Mouse (Mus musculus): ENCODE data around the gene Slc37a1. TPM values are rescaled to one million over a fixed set of nuclear protein-coding genes. Genes with fewer than 3 reads are reported as not detected.

Slc37a1 gene
- polyA plus RNA-seq, 1 experiment from 2014 or later = 2.4 TPM

DNA sequence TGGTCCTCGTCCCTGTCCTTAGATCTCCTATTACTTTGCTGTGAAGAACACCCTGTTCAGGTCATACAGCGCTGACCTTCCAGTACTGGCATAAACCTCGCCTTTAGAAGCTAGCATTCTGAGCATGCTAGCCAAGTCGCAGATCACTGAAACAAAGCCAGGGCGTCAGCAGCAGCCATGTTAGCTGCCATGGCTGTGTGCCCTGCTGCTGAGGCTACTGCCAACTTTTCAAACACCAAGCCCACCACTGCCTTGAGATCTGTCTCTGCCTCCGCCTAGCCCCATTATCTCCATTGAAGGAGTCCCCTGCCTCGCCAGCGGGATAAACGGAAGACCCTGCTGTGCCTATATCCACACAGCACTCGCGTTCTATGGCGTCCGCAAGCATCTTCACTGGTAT is 74.0 kb downstream of the Slc37a1 start:
- H3K27me3 ChIP-seq (ENCODE audit: control insufficient read depth, insufficient read depth, low read depth, low read length) = no peaks in the 10 kb centered on the region
- no peak overlapping the region for H3K4me2 ChIP-seq (ENCODE audit: low read depth, low read length)
- H3K4me3 ChIP-seq (ENCODE audit: low read depth, low read length) = no peak overlapping the region
- WGBS (ENCODE audit: insufficient replicate concordance) = 73% methylated on average over 13 of the region's 13 CpGs
- H3K9me3 ChIP-seq (replicated peaks; ENCODE audit: control insufficient read depth, low read length) = no peaks in the 10 kb centered on the region
- H3K4me1 ChIP-seq (ENCODE audit: control insufficient read depth, low read depth, low read length) = no peaks in the 10 kb centered on the region
- H3K27ac ChIP-seq (ENCODE audit: low read length) = no peak overlapping the region
- no peak overlapping the region for H3K9ac ChIP-seq (ENCODE audit: low read depth, low read length)
- H3K36me3 ChIP-seq (ENCODE audit: control insufficient read depth, insufficient read depth) = no peaks in the 10 kb centered on the region
- ATAC-seq (ENCODE audit: low read depth) = no peak

GRCm38 (mm10) chr17:31365586-31366166 is 79.1 kb downstream of the Slc37a1 start:
- no peaks in the 10 kb centered on the region for H3K36me3 ChIP-seq (ENCODE audit: control insufficient read depth, insufficient read depth)
- no peak overlapping the region for H3K4me3 ChIP-seq (ENCODE audit: low read depth, low read length)
- H3K4me2 ChIP-seq (ENCODE audit: low read depth, low read length) = no peak overlapping the region
- H3K9me3 ChIP-seq (replicated peaks; ENCODE audit: control insufficient read depth, low read length) = no peaks in the 10 kb centered on the region
- no peaks in the 10 kb centered on the region for H3K4me1 ChIP-seq (ENCODE audit: control insufficient read depth, low read depth, low read length)
- no peak overlapping the region for H3K27ac ChIP-seq (ENCODE audit: low read length)
- 67% methylated on average over 5 of the region's 5 CpGs for WGBS (ENCODE audit: insufficient replicate concordance)
- H3K27me3 ChIP-seq (ENCODE audit: control insufficient read depth, insufficient read depth, low read depth, low read length) = no peaks in the 10 kb centered on the region
- no peak overlapping the region for H3K9ac ChIP-seq (ENCODE audit: low read depth, low read length)
- no peak for ATAC-seq (ENCODE audit: low read depth)

DNA sequence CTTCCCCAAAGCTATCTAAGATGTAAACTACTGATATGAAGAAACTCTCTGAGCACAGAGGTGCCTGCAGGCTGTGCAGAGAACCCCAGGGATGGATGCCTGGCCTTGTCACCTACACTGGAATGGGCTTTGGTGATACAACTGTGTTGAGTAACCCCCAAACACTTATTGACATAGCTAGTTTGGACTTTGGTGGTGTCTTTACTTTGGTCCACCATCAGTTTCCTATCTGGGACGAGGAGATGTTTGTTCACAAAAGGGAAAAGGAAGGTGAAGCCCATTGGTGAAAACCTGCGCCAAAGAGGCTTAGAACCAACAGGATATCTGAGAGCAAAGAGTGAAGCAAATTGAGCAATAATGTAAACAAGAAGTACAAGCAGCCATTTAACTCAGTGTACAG is 83.6 kb downstream of the Slc37a1 start:
- Histone ChIP-seq H3K9ac (ENCODE audit: low read depth, low read length) (no peak overlapping the region), H3K27me3 (ENCODE audit: control insufficient read depth, insufficient read depth, low read depth, low read length) (no peaks in the 10 kb centered on the region), H3K4me3 (ENCODE audit: low read depth, low read length) (no peak overlapping the region), H3K27ac (ENCODE audit: low read length) (no peak overlapping the region), H3K36me3 (ENCODE audit: control insufficient read depth, insufficient read depth) (no peaks in the 10 kb centered on the region), H3K9me3 (replicated peaks; ENCODE audit: control insufficient read depth, low read length) (no peaks in the 10 kb centered on the region), H3K4me1 (ENCODE audit: control insufficient read depth, low read depth, low read length) (no peaks in the 10 kb centered on the region), H3K4me2 (ENCODE audit: low read depth, low read length) (no peak overlapping the region)
- peak; percentile 81 for ATAC-seq (ENCODE audit: low read depth)
- WGBS (ENCODE audit: insufficient replicate concordance) = 39% methylated on average over 2 of the region's 2 CpGs

- Histone ChIP-seq H3K4me3 (ENCODE audit: low read depth, low read length) (no peak overlapping the region), H3K4me2 (ENCODE audit: low read depth, low read length) (no peak overlapping the region), H3K9ac (ENCODE audit: low read depth, low read length) (no peak overlapping the region), H3K27ac (ENCODE audit: low read length) (no peak overlapping the region), H3K9me3 (replicated peaks; ENCODE audit: control insufficient read depth, low read length) (no peaks in the 10 kb centered on the region), H3K27me3 (ENCODE audit: control insufficient read depth, insufficient read depth, low read depth, low read length) (no peaks in the 10 kb centered on the region), H3K36me3 (ENCODE audit: control insufficient read depth, insufficient read depth) (no peaks in the 10 kb centered on the region), H3K4me1 (ENCODE audit: control insufficient read depth, low read depth, low read length) (no peaks in the 10 kb centered on the region)
- ATAC-seq (ENCODE audit: low read depth) = no peak
Measured at GRCm38 (mm10) chr17:31370931-31371330, 84.3 kb downstream of the Slc37a1 start.

DNA sequence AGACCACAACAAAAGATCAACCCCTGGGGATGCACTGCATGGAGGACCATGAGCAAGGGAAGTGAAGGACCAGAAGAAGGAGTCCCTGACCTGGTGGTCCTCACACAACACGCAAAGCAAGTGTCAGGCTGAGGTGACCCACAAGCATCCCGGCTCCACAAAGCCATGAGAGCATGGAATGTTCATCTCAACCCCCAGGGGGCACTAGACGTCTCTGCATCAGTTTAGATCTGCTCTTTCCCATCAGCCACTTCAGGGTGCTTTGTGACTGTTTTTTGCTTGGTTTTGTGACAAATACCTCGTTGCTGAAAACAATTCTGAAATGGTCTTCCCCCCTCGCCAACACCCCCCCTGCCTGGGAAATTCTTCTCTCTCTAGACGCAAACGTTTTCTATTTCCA is 91.4 kb downstream of the Slc37a1 start:
- Histone ChIP-seq H3K4me2 (ENCODE audit: low read depth, low read length) (no peak overlapping the region), H3K9me3 (replicated peaks; ENCODE audit: control insufficient read depth, low read length) (no peaks in the 10 kb centered on the region), H3K36me3 (ENCODE audit: control insufficient read depth, insufficient read depth) (no peaks in the 10 kb centered on the region), H3K27ac (ENCODE audit: low read length) (no peak overlapping the region), H3K9ac (ENCODE audit: low read depth, low read length) (no peak overlapping the region), H3K27me3 (ENCODE audit: control insufficient read depth, insufficient read depth, low read depth, low read length) (no peaks in the 10 kb centered on the region), H3K4me3 (ENCODE audit: low read depth, low read length) (no peak overlapping the region), H3K4me1 (ENCODE audit: control insufficient read depth, low read depth, low read length) (no peaks in the 10 kb centered on the region)
- ATAC-seq (ENCODE audit: low read depth) = no peak
- 10% methylated on average over 7 of the region's 7 CpGs for WGBS (ENCODE audit: insufficient replicate concordance)

DNA sequence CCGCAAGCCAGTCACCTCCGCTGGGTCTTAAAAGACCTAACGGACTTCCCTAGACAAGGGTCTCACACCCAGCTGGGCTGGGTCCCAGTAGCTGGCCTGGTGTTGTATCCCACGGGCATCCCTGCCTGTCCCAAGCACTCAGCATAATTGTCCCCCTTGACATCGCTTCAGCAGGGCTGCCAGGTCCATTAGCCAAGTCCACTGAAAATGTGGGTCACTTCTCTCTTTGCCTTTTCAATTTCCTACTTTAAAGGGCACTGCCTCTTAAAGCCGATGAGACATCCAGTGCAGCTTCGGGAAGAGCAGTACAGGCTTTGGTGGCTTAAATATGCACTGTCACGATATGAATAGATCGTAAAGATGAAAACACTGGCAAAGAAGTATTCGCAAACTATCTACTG is 91.8 kb downstream of the Slc37a1 start:
- Histone ChIP-seq H3K9ac (ENCODE audit: low read depth, low read length) (no peak overlapping the region), H3K4me3 (ENCODE audit: low read depth, low read length) (no peak overlapping the region), H3K27me3 (ENCODE audit: control insufficient read depth, insufficient read depth, low read depth, low read length) (no peaks in the 10 kb centered on the region), H3K36me3 (ENCODE audit: control insufficient read depth, insufficient read depth) (no peaks in the 10 kb centered on the region), H3K4me1 (ENCODE audit: control insufficient read depth, low read depth, low read length) (no peaks in the 10 kb centered on the region), H3K9me3 (replicated peaks; ENCODE audit: control insufficient read depth, low read length) (no peaks in the 10 kb centered on the region), H3K27ac (ENCODE audit: low read length) (no peak overlapping the region), H3K4me2 (ENCODE audit: low read depth, low read length) (no peak overlapping the region)
- no peak for ATAC-seq (ENCODE audit: low read depth)
- WGBS (ENCODE audit: insufficient replicate concordance) = 64% methylated on average over 10 of the region's 10 CpGs

DNA sequence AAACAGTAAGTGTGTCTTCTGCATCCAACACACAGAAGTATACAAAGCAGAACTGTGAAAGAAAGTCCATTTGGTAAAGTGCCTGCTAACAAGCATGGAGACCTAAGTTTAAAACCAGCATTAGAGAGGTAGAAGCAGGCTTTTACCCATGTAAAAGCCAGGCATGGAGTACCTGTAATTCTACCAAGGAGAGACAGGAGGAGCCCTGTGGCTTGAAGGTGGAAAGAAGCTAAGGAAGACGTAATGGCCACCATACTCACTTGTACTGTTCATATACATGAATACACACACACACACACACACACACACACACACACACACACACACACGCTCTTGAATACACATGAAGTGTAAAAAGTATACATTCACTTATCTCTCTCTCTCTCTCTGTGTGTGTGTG is 92.5 kb downstream of the Slc37a1 start:
- H3K4me2 ChIP-seq (ENCODE audit: low read depth, low read length) = no peak overlapping the region
- 53% methylated on average over 2 of the region's 2 CpGs for WGBS (ENCODE audit: insufficient replicate concordance)
- no peaks in the 10 kb centered on the region for H3K9me3 ChIP-seq (replicated peaks; ENCODE audit: control insufficient read depth, low read length)
- H3K27me3 ChIP-seq (ENCODE audit: control insufficient read depth, insufficient read depth, low read depth, low read length) = no peaks in the 10 kb centered on the region
- no peak overlapping the region for H3K9ac ChIP-seq (ENCODE audit: low read depth, low read length)
- no peaks in the 10 kb centered on the region for H3K4me1 ChIP-seq (ENCODE audit: control insufficient read depth, low read depth, low read length)
- no peak for ATAC-seq (ENCODE audit: low read depth)
- H3K27ac ChIP-seq (ENCODE audit: low read length) = no peak overlapping the region
- no peak overlapping the region for H3K4me3 ChIP-seq (ENCODE audit: low read depth, low read length)
- no peaks in the 10 kb centered on the region for H3K36me3 ChIP-seq (ENCODE audit: control insufficient read depth, insufficient read depth)

DNA sequence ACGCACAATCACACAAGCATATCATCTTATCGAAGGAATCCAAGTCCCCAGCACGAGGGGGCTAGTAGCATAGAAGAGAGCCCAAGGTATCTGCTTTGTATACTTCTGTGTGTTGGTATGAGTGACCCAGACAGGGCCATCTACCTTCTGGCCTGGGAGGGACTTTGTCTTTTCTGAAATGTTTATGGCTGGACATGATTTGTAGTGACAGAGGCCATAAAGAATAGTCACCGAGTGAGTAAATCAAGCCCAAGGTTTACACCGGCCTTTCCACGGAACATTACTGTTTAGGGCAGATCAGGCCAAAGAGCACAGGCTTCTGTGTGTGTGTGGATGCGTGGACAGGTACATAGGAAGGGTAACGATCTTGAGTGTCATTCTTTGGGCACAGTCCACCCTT is 93.3 kb downstream of the Slc37a1 start:
- H3K36me3 ChIP-seq (ENCODE audit: control insufficient read depth, insufficient read depth) = no peaks in the 10 kb centered on the region
- H3K4me3 ChIP-seq (ENCODE audit: low read depth, low read length) = no peak overlapping the region
- no peak overlapping the region for H3K27ac ChIP-seq (ENCODE audit: low read length)
- no peak overlapping the region for H3K9ac ChIP-seq (ENCODE audit: low read depth, low read length)
- ATAC-seq (ENCODE audit: low read depth) = no peak
- H3K4me1 ChIP-seq (ENCODE audit: control insufficient read depth, low read depth, low read length) = no peaks in the 10 kb centered on the region
- no peaks in the 10 kb centered on the region for H3K27me3 ChIP-seq (ENCODE audit: control insufficient read depth, insufficient read depth, low read depth, low read length)
- WGBS (ENCODE audit: insufficient replicate concordance) = 47% methylated on average over 8 of the region's 8 CpGs
- H3K4me2 ChIP-seq (ENCODE audit: low read depth, low read length) = no peak overlapping the region
- H3K9me3 ChIP-seq (replicated peaks; ENCODE audit: control insufficient read depth, low read length) = no peaks in the 10 kb centered on the region

DNA sequence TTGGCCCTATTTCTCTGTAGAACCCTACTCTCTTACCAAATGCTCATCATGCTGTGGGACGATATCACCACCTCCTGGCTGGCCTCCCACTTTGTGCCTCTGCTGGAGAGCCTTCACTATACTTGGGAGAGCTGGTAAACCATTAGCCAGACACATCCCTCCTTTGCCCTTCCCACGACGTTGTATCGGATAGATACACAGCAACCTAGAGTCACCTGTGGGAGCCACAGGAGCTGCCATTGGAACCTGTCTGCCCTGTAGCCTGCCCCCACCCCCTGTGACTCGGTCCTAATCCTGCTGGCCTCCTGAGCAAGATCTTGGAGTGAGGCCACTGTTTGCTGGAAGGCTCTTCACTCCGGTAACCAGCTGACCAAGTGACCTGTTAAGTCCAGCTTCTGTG is 96.7 kb downstream of the Slc37a1 start:
- WGBS (ENCODE audit: insufficient replicate concordance) = 52% methylated on average over 6 of the region's 6 CpGs
- no peaks in the 10 kb centered on the region for H3K9me3 ChIP-seq (replicated peaks; ENCODE audit: control insufficient read depth, low read length)
- H3K27ac ChIP-seq (ENCODE audit: low read length) = no peak overlapping the region
- no peak; the same call in 1 of the 2 replicates for ATAC-seq (ENCODE audit: low read depth)
- no peak overlapping the region for H3K4me2 ChIP-seq (ENCODE audit: low read depth, low read length)
- H3K36me3 ChIP-seq (ENCODE audit: control insufficient read depth, insufficient read depth) = no peaks in the 10 kb centered on the region
- no peaks in the 10 kb centered on the region for H3K4me1 ChIP-seq (ENCODE audit: control insufficient read depth, low read depth, low read length)
- H3K4me3 ChIP-seq (ENCODE audit: low read depth, low read length) = no peak overlapping the region
- H3K27me3 ChIP-seq (ENCODE audit: control insufficient read depth, insufficient read depth, low read depth, low read length) = peaks cover 19% of the 10 kb centered on the region
- H3K9ac ChIP-seq (ENCODE audit: low read depth, low read length) = no peak overlapping the region
